Mouse (Mus musculus) CH12.LX (cell line): ENCODE measurements at regions not wholly inside any gene's neighbourhood (a gene's known extent, or its start where the extent isn't known, plus 50 kb on each side); places are given as distances from the start of the nearest gene placed in this dataset.

Experiments
- DNase-seq: peaks from one replicate; pipeline ENCODE4 v3.0.0-alpha.2; 2013; ENCODE audit errors: extremely low read depth
- H3K27ac ChIP-seq: 2 replicates; pipeline ENCODE4 v1.5.1; 2012; ENCODE audit warnings: low read depth, mild to moderate bottlenecking, control low read depth, moderate library complexity; ENCODE audit not compliant: insufficient read depth
- H3K27me3 ChIP-seq: replicated peaks from 2 replicates; pipeline ENCODE3; 2012; ENCODE audit warnings: inconsistent platforms
- H3K36me3 ChIP-seq, 2 experiments: replicated peaks in 1 of 2; 2 replicates each; pipeline versions ENCODE3 to v1.6.1; 2012; ENCODE audit warnings: inconsistent platforms in 1 of 2, low read length in 1 of 2, mild to moderate bottlenecking in 1 of 2, mixed read lengths in 1 of 2, moderate library complexity in 1 of 2; ENCODE audit not compliant: control insufficient read depth in 1 of 2, insufficient read depth in 1 of 2
- H3K4me1 ChIP-seq, 2 experiments: 2 replicates each; pipeline ENCODE4 v1.6.1; 2012; ENCODE audit warnings: inconsistent platforms in 1 of 2, moderate library complexity in 1 of 2; ENCODE audit not compliant: insufficient read depth in 2 of 2, control insufficient read depth in 1 of 2
- H3K4me2 ChIP-seq: 2 replicates; pipeline ENCODE4 v1.6.1; 2012; ENCODE audit warnings: low read depth, mild to moderate bottlenecking, control low read depth; ENCODE audit not compliant: poor library complexity, insufficient read depth, severe bottlenecking
- H3K4me3 ChIP-seq, 3 experiments: fragments of 150-350 bp in 1 of 3; sonication (generic) in 1 of 3; replicated peaks in 1 of 3; 2 replicates each; pipeline versions ENCODE3 to v1.5.1; 2011 to 2012; ENCODE audit warnings: low read depth in 2 of 3, low read length in 2 of 3, mild to moderate bottlenecking in 2 of 3, moderate library complexity in 2 of 3, control low read depth in 1 of 3, improper control_type of control experiment in 1 of 3, inconsistent platforms in 1 of 3, mixed read lengths in 1 of 3; ENCODE audit not compliant: poor library complexity in 1 of 3
- H3K79me2 ChIP-seq: replicated peaks from 2 replicates; pipeline ENCODE4 v1.6.1; 2012; ENCODE audit warnings: mild to moderate bottlenecking, moderate library complexity; ENCODE audit not compliant: control insufficient read depth, poor library complexity, insufficient read depth, severe bottlenecking; ENCODE audit errors: extremely low read depth
- H3K9ac ChIP-seq: 2 replicates; pipeline ENCODE4 v1.6.1; 2012; ENCODE audit warnings: low read depth, mild to moderate bottlenecking, control low read depth, moderate library complexity; ENCODE audit not compliant: insufficient read depth
- H3K9me3 ChIP-seq: replicated peaks from 2 replicates; pipeline ENCODE3; 2012; ENCODE audit warnings: low read length, inconsistent platforms, mixed read lengths
- BHLHE40 ChIP-seq: IDR thresholded peaks from 2 replicates; pipeline ENCODE4 v1.6.1; 2011; ENCODE audit warnings: mild to moderate bottlenecking, low read depth, low read length, improper control_type of control experiment
- CHD2 ChIP-seq: IDR thresholded peaks from 2 replicates; pipeline ENCODE4 v1.6.1; 2011; ENCODE audit warnings: low read length, improper control_type of control experiment
- CTCF ChIP-seq, 2 experiments: IDR thresholded peaks in 1 of 2; conservative IDR thresholded peaks in 1 of 2; 2 replicates each; pipeline ENCODE4 v1.5.1; 2011 to 2012; ENCODE audit warnings: low read depth in 2 of 2, low read length in 2 of 2, improper control_type of control experiment in 1 of 2, inconsistent platforms in 1 of 2, mild to moderate bottlenecking in 1 of 2, moderate library complexity in 1 of 2
- EP300 ChIP-seq: IDR thresholded peaks from 2 replicates; pipeline ENCODE4 v1.6.1; 2011; ENCODE audit warnings: low read length, improper control_type of control experiment
- ETS1 ChIP-seq: conservative IDR thresholded peaks from 2 replicates; pipeline ENCODE4 v1.6.1; 2012; ENCODE audit warnings: low read depth, mild to moderate bottlenecking, inconsistent platforms, low read length, improper control_type of control experiment, moderate library complexity
- GABPA ChIP-seq: IDR thresholded peaks from 2 replicates; pipeline ENCODE4 v1.6.1; 2012; ENCODE audit warnings: low read depth, low read length, improper control_type of control experiment, inconsistent platforms; ENCODE audit not compliant: insufficient replicate concordance
- KAT2A ChIP-seq: IDR thresholded peaks from 2 replicates; pipeline ENCODE4 v1.6.1; 2012; ENCODE audit warnings: low read length, improper control_type of control experiment, inconsistent platforms; ENCODE audit not compliant: insufficient replicate concordance
- MAFK ChIP-seq: IDR thresholded peaks from 2 replicates; pipeline ENCODE4 v1.6.1; 2011; ENCODE audit warnings: low read length, improper control_type of control experiment; ENCODE audit not compliant: insufficient replicate concordance
- MAX ChIP-seq: IDR thresholded peaks from 2 replicates; pipeline ENCODE4 v1.6.1; 2011; ENCODE audit warnings: low read length, improper control_type of control experiment
- MAZ ChIP-seq: IDR thresholded peaks from 2 replicates; pipeline ENCODE4 v1.6.1; 2012; ENCODE audit warnings: low read depth, mild to moderate bottlenecking, inconsistent platforms, low read length, improper control_type of control experiment, moderate library complexity
- MEF2A ChIP-seq: IDR thresholded peaks from 2 replicates; pipeline ENCODE4 v1.6.1; 2014; ENCODE audit warnings: low read depth, mild to moderate bottlenecking, inconsistent platforms, low read length, improper control_type of control experiment, borderline replicate concordance
- NELFE ChIP-seq: IDR thresholded peaks from 2 replicates; pipeline ENCODE4 v1.6.1; 2011; ENCODE audit warnings: low read depth, low read length, improper control_type of control experiment
- PAX5 ChIP-seq: IDR thresholded peaks from 2 replicates; pipeline ENCODE4 v1.6.1; 2012; ENCODE audit warnings: low read length, inconsistent platforms, mixed read lengths
- POLR2A ChIP-seq: IDR thresholded peaks from 2 replicates; pipeline ENCODE4 v1.6.1; 2011; ENCODE audit warnings: low read depth, mild to moderate bottlenecking, improper control_type of control experiment, low read length
- POLR2AphosphoS2 ChIP-seq: IDR thresholded peaks from 2 replicates; pipeline ENCODE4 v1.6.1; 2011; ENCODE audit warnings: low read depth, low read length, improper control_type of control experiment
- RAD21 ChIP-seq: IDR thresholded peaks from 2 replicates; pipeline ENCODE4 v1.6.1; 2011; ENCODE audit warnings: low read depth, mild to moderate bottlenecking, low read length, improper control_type of control experiment, moderate library complexity
- SIN3A ChIP-seq: IDR thresholded peaks from 2 replicates; pipeline ENCODE4 v1.6.1; 2012; ENCODE audit warnings: low read length, improper control_type of control experiment, inconsistent platforms
- SMC3 ChIP-seq: IDR thresholded peaks from 2 replicates; pipeline ENCODE4 v1.6.1; 2011; ENCODE audit warnings: low read depth, low read length, improper control_type of control experiment
- TBP ChIP-seq: conservative IDR thresholded peaks from 2 replicates; pipeline ENCODE4 v1.6.1; 2011; ENCODE audit warnings: low read depth, low read length, improper control_type of control experiment
- USF2 ChIP-seq: conservative IDR thresholded peaks from 2 replicates; pipeline ENCODE4 v1.6.1; 2011; ENCODE audit warnings: low read depth, low read length, improper control_type of control experiment
- ZKSCAN1 ChIP-seq: IDR thresholded peaks from 2 replicates; pipeline ENCODE4 v1.6.1; 2012; ENCODE audit warnings: low read depth, inconsistent platforms, low read length, improper control_type of control experiment, borderline replicate concordance
- ZMIZ1 ChIP-seq: IDR thresholded peaks from 2 replicates; pipeline ENCODE4 v1.6.1; 2012; ENCODE audit warnings: low read depth, mild to moderate bottlenecking, inconsistent platforms, low read length, improper control_type of control experiment
- dilution Hi-C: fragments of 300-500 bp; cut with MboI; formaldehyde crosslinking; loops from 2 replicates; pipeline ENCODE4 v1.14.3; 2020; ENCODE audit warnings: low sequenced_read_pairs; ENCODE audit not compliant: extremely low pct_unique_long_range_greater_than_20kb, extremely low pct_ligation_motif_present
- in situ Hi-C: fragments of 300-500 bp; cut with MboI; formaldehyde crosslinking; loops from 3 replicates; pipeline ENCODE4 v1.14.3; 2019; ENCODE audit warnings: low sequenced_read_pairs, low pct_ligation_motif_present, low pct_unique_long_range_greater_than_20kb, mixed read lengths

GRCm38 (mm10) chr2:10670423-10671298 lies 300.4 kb downstream of the Sfmbt2 start:
- Histone ChIP-seq H3K4me2 (no peak overlapping the region), H3K4me1 (peaks cover 0 to 7% of the 10 kb centered on the region in 2 experiments; a peak in 2 of 4 replicates), H3K36me3 (no peaks in the 10 kb centered on the region), H3K9me3 (no peaks in the 10 kb centered on the region), H3K27ac (no peak overlapping the region), H3K4me3 (no peak overlapping the region), H3K9ac (no peak overlapping the region), H3K79me2 (no peaks in the 10 kb centered on the region), H3K27me3 (no peaks in the 10 kb centered on the region)
- TF ChIP-seq CTCF (conservative IDR thresholded peaks at IDR 0.05 in 1 of 2, IDR thresholded peaks at IDR 0.05 in 1 of 2; ENCODE audit: low read depth in 2 of 2, low read length in 2 of 2): no peak
- TF ChIP-seq RAD21: no peak
- no peak for TF ChIP-seq KAT2A
- TF ChIP-seq CHD2: no peak
- TF ChIP-seq NELFE: no peak
- TF ChIP-seq USF2: no peak
- no peak for TF ChIP-seq EP300
- no peak for TF ChIP-seq ZMIZ1
- TF ChIP-seq MAX: no peak
- TF ChIP-seq SMC3: no peak
- no peak for TF ChIP-seq BHLHE40
- TF ChIP-seq MAZ: no peak
- TF ChIP-seq ETS1: no peak
- no peak for TF ChIP-seq ZKSCAN1
- no peak for TF ChIP-seq GABPA
- TF ChIP-seq TBP: no peak
- dilution Hi-C loops: no loop called here
- no peak for DNase-seq
- in situ Hi-C loops: no loop called here

- Histone ChIP-seq H3K79me2 (no peaks in the 10 kb centered on the region), H3K9ac (no peak overlapping the region), H3K36me3 (no peaks in the 10 kb centered on the region), H3K4me1 (peaks cover 0 to 7% of the 10 kb centered on the region in 2 experiments; a peak in 2 of 4 replicates), H3K4me2 (no peak overlapping the region)
- no peak for DNase-seq
- dilution Hi-C loops: no loop called here
- no peak for TF ChIP-seq CHD2
- TF ChIP-seq ETS1: no peak
- no peak for TF ChIP-seq MEF2A
- no peak for TF ChIP-seq ZKSCAN1
- no peak for TF ChIP-seq ZMIZ1
- TF ChIP-seq TBP: no peak
- no peak for TF ChIP-seq PAX5
- TF ChIP-seq SIN3A: no peak
- TF ChIP-seq POLR2AphosphoS2: no peak
- TF ChIP-seq POLR2A: no peak
- TF ChIP-seq CTCF (conservative IDR thresholded peaks at IDR 0.05 in 1 of 2, IDR thresholded peaks at IDR 0.05 in 1 of 2; ENCODE audit: low read depth in 2 of 2, low read length in 2 of 2): no peak
- no peak for TF ChIP-seq MAFK
- TF ChIP-seq, all 38 proteins: peak for 0
- in situ Hi-C loops: no loop called here
- H3K9me3 ChIP-seq: no peaks in the 10 kb centered on the region
- no peak overlapping the region for H3K27ac ChIP-seq
- H3K4me3 ChIP-seq: no peak overlapping the region
- no peaks in the 10 kb centered on the region for H3K27me3 ChIP-seq
These were observed 301.0 kb downstream of the Sfmbt2 start for GRCm38 (mm10) chr2:10671299-10671632.
